7 mouse cellular contexts compared by ENCODE assay signal in the genomic region with DNA sequence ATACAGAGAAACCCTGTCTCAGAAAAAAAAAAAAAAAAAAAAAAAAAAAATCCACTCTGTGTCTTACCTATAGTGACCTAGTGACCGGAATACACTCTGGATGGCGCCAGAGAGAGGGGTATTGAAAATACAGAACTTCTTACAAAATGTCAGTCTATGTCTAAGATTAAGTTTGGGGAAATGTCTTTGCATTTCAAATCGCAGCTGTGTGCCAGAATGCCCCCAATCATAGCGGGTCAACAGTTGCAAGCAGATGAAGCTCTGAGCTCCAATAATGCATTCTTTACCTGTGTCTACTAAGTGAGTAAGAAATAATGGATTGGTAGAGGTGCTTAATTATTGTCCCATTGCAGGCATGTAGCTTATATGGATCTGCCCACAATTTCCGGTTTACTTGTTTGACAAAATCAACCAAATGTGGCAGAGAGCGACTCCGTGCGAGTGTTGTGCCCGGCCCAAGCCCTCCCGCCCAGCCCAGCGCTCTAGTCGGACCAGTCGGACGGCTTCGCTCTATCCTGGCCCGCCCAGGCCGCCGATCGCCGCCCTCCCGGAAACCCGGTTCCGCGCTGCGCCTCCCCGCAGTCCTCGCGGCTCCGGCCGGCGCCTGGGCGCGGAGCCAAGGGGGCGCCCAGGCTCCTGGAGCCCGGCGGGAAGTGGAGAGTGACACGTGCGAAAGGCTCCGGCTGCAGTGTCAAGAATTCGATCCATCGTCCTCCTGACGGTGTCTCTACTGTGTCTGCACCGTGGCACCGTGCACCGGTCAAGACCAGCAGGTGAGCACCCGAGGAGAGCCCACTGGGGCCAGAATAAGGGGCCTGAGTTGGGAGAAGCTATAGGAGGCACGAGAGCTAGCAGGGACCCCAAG. TPM values are rescaled to one million over a fixed set of nuclear protein-coding genes. Genes with fewer than 3 reads are reported as not detected.
DNase-seq lines count a peak whose midpoint lies in the region; ATAC-seq lines count a peak whose summit lies in the region.

A gene (plus strand): TSS at position 551 of the 865 bp plus-strand sequence.

- H3K36me3 ChIP-seq in hindbrain, embryonic 15.5 days, result no peaks in the 10 kb centered on the region
- H3K36me3 ChIP-seq in midbrain, embryonic 15.5 days (replicated peaks), result no peaks in the 10 kb centered on the region
- no peaks in the 10 kb centered on the region for H3K36me3 ChIP-seq in stomach, embryonic 14.5 days (ENCODE audit: control insufficient read depth, insufficient read depth, low read length)

- H3K27me3 ChIP-seq in hindbrain, embryonic 15.5 days, result no peaks in the 10 kb centered on the region
- peaks cover 11% of the 10 kb centered on the region; the same call in 1 of the 2 replicates for H3K27me3 ChIP-seq in midbrain, embryonic 15.5 days (replicated peaks)
- no peaks in the 10 kb centered on the region for H3K27me3 ChIP-seq in stomach, embryonic 14.5 days (ENCODE audit: control insufficient read depth, insufficient read depth, low read length)

- H3K4me3 ChIP-seq in hindbrain, embryonic 15.5 days, result peak within 1 kb of the TSS; percentile 40
- peak within 1 kb of the TSS; percentile 51 for H3K4me3 ChIP-seq in midbrain, embryonic 15.5 days
- peak within 1 kb of the TSS; percentile 22 for H3K4me3 ChIP-seq in stomach, embryonic 14.5 days (ENCODE audit: low read depth, low read length)

- ATAC-seq in hindbrain, embryonic 15.5 days (ENCODE audit: low FRiP score, low read depth), result peak; percentile 86
- ATAC-seq in midbrain, embryonic 15.5 days (replicated peaks), result peak; percentile 92
- ATAC-seq in stomach, embryonic 14.5 days (ENCODE audit: insufficient number of reproducible peaks, insufficient read depth, low FRiP score, low read depth), result peak; percentile 97

- peak; percentile 76 for DNase-seq in Muller cell, postnatal 12 days (ENCODE audit: inconsistent ontology term)
- peak; percentile 27 to 35 for DNase-seq in adrenal gland, postnatal 4 days (ENCODE audit: low spot score in 2 of 2)
- peak; percentile 26 for DNase-seq in forelimb bud, embryonic 11.5 days (ENCODE audit: low read depth, low spot score)
- peak; percentile 77 for DNase-seq in liver

- H3K9ac ChIP-seq in hindbrain, embryonic 15.5 days, result peak within 1 kb of the TSS; percentile 44
- H3K9ac ChIP-seq in midbrain, embryonic 15.5 days, result peak within 1 kb of the TSS; percentile 55
- 0 out of 2 replicates have a peak within 1 kb of the TSS, but pooled peaks have one; percentile 21 for H3K9ac ChIP-seq in stomach, embryonic 14.5 days (replicated peaks; ENCODE audit: low read depth, low read length)

- 4% methylated on average over 46 of the region's 47 CpGs for WGBS in hindbrain, embryonic 15.5 days
- 5% methylated on average over 41 of the region's 47 CpGs for WGBS in midbrain, embryonic 15.5 days
- 3% methylated on average over 47 of the region's 47 CpGs for WGBS in stomach, embryonic 14.5 days

- H3K4me2 ChIP-seq in hindbrain, embryonic 15.5 days, result peak within 1 kb of the TSS; percentile 69
- H3K4me2 ChIP-seq in midbrain, embryonic 15.5 days, result peak within 1 kb of the TSS; percentile 98
- peak within 1 kb of the TSS; percentile 64 for H3K4me2 ChIP-seq in stomach, embryonic 14.5 days (replicated peaks; ENCODE audit: low read depth, low read length)

- H3K4me1 ChIP-seq in hindbrain, embryonic 15.5 days (replicated peaks), result peaks cover 7% of the 10 kb centered on the region; the same call in 1 of the 2 replicates
- H3K4me1 ChIP-seq in midbrain, embryonic 15.5 days, result 0 out of 2 replicates have a peak, but pooled peaks cover 8% of the 10 kb centered on the region
- 0 out of 2 replicates have a peak, but pooled peaks cover 3% of the 10 kb centered on the region for H3K4me1 ChIP-seq in stomach, embryonic 14.5 days (ENCODE audit: control insufficient read depth, insufficient read depth, low read length)

- H3K27ac ChIP-seq in hindbrain, embryonic 15.5 days (replicated peaks), result no peak within 1 kb of the TSS
- H3K27ac ChIP-seq in midbrain, embryonic 15.5 days, result no peak within 1 kb of the TSS
- H3K27ac ChIP-seq in stomach, embryonic 14.5 days (ENCODE audit: low read length), result no peak within 1 kb of the TSS

- no peaks in the 10 kb centered on the region for H3K9me3 ChIP-seq in hindbrain, embryonic 15.5 days
- H3K9me3 ChIP-seq in midbrain, embryonic 15.5 days, result no peaks in the 10 kb centered on the region
- no peaks in the 10 kb centered on the region for H3K9me3 ChIP-seq in stomach, embryonic 14.5 days (ENCODE audit: control insufficient read depth, low read depth, low read length)

RNA-seq across cellular contexts. Expression of the gene that starts here (rescaled TPM):
- 1 to 10 TPM; 1.6 to 3.1 TPM for total RNA-seq in adrenal gland, postnatal 4 days (2021)
- polyA plus RNA-seq in hindbrain, embryonic 15.5 days (2015; fragmentation: Nextera tagmentation; extraction: Ambion mirVana), result 0.81 and 0.86 TPM in 2 replicates
- 0.69 and 0.72 TPM in 2 replicates for polyA plus RNA-seq in midbrain, embryonic 15.5 days (2015; fragmentation: Nextera tagmentation; extraction: Ambion mirVana)
- polyA plus RNA-seq in stomach, embryonic 14.5 days (2014; fragmentation: Nextera tagmentation; extraction: Ambion mirVana), result 3.4 and 7.9 TPM in 2 replicates

Comparison
In these comparisons a context has a peak if more than half of its experiments do, and no peak if none do; other contexts are left out.
1. Peak in ATAC-seq, H3K4me3 ChIP-seq, H3K9ac ChIP-seq and H3K4me2 ChIP-seq in hindbrain, embryonic 15.5 days; RNA of the gene not detected or under 1 TPM.
2. Peak in ATAC-seq, H3K4me3 ChIP-seq, H3K9ac ChIP-seq and H3K4me2 ChIP-seq in midbrain, embryonic 15.5 days; RNA of the gene not detected or under 1 TPM.
3. DNase-seq: peak in every context shown above with its lines; median percentile 77 in liver; 76 in Muller cell, postnatal 12 days; 31 in adrenal gland, postnatal 4 days; 26 in forelimb bud, embryonic 11.5 days.